Mouse (Mus musculus): ENCODE results near the gene Ctu2.
A peak's percentile ranks its signal among the peaks of the same experiment; 100 is the strongest.

Gene Ctu2

DNA sequence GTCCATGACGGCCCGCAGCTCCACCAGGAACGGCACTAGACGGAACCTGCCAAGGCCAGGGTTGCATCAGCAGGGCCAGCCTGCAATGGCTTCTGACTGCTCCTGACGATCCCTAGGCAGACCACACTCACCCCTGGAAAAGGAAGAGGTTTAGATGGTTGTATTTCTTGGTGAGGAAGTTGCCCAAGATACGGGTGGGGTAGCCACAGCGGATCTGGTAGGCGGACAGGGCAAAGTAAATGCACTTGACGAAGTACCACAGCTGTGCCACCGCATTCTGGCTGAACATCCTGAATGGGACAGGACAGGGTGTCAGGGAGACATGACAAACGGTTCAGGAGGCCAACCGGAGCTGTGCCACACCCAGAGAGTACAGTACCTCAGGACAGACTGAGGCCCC is 8.9 kb downstream of the Ctu2 start:
- DNase-seq (ENCODE audit: extremely low spot score, low read depth, low spot score), result no peak

DNA sequence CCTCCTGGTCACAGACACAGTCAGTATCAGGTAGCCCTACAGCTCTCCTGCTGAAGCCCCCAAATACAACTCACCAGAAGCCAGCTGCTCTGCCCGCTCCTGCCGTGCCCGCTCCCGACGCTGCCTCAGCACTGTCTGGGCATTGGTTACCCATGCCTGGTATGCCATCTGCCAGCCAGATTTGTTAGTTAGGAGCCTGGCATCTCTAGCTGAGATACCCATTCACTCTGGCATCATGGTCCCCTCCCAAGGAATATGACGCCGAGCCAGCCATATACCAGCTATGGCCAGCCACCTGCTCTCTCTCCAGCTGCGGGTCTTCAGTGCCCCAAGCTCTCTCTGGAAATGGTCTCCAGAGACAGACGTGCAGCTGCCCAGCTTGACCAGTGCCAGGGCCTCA is 12.4 kb downstream of the Ctu2 start:
- no peak for DNase-seq (ENCODE audit: extremely low spot score, low read depth, low spot score)

DNA sequence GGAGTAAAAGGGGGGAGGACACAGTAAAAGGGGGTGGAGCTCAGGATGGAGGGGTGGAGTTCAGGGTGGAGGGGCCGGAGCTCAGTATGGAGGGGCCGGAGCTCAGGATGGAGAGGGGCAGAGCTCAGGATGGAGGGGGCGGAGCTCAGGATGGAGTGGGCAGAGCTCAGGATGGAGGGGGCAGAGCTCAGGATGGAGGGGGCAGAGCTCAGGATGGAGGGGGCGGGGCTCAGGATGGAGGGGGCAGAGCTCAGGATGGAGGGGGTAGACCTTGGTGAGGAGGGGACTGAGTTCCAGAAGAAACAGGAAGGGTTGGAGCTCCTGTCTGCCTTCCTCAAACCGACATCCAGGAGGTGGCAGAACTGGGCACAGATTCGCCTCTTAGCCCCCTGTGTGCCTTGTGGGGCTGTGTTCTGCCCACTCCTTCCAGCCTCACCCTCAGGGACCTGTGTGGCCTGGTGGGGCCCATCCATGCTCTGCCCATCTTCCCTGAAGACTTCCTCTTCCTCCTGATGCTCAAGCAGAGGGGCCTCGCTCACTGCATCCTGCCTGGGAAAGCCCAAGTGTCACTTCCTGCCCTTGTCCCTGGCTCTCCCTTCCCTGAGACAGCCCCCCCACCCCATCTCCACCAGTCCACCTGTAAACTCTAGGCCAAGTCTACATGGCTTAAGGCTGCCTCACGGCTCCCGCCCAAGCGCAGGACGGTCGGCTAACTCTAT is 21.2 kb downstream of the Ctu2 start:
- DNase-seq (ENCODE audit: extremely low spot score, low read depth, low spot score), result no peak

GRCm38 (mm10) chr8:122497912-122498311 is 22.0 kb downstream of the Ctu2 start:
- DNase-seq (ENCODE audit: extremely low spot score, low read depth, low spot score), result no peak

DNA sequence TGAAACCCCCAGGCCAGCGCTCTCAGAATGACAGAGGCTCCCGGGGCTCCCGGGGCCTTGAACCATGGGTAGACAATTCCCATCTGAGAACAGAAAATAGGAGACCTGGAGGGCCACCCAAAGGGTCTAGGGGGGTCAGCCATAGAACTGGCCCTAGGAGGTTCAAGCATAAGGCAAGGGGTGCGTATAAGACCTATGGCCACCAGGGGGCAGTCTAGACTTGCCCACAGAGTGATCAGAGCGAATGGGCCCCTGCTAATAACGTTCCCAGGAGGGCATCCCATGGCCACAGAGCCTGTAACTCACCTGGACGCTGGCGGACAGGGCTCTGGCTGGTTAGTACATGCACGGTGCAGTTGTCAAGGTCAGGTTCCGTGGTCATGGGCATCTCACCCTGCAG is 24.9 kb downstream of the Ctu2 start:
- peak; percentile 60 for DNase-seq (ENCODE audit: extremely low spot score, low read depth, low spot score)

- no peak for DNase-seq (ENCODE audit: extremely low spot score, low read depth, low spot score)
These were observed 35.6 kb downstream of the Ctu2 start for GRCm38 (mm10) chr8:122511552-122511951.

- no peak for DNase-seq (ENCODE audit: extremely low spot score, low read depth, low spot score)
These were observed 36.4 kb downstream of the Ctu2 start for GRCm38 (mm10) chr8:122512392-122512791.

DNA sequence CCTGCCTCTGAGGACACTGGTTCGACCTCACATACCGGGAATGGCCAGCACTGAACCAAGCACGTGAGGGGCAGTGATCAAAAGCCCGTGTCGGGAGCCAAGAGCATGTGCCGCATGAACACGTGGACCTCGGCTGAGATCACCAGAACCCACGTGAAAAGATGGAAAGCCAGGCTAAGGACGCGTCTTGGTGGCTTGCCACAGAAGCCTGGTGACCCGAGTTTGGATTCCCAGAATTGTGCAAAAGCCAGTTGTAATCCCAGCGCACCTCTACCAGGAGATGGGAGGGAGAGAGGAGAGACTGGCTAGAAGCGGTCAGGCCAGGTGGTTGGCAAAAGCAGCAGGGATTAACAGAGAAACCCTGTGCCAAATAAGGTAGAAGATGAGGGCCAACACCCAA is 39.8 kb downstream of the Ctu2 start:
- DNase-seq (ENCODE audit: extremely low spot score, low read depth, low spot score), result no peak

DNA sequence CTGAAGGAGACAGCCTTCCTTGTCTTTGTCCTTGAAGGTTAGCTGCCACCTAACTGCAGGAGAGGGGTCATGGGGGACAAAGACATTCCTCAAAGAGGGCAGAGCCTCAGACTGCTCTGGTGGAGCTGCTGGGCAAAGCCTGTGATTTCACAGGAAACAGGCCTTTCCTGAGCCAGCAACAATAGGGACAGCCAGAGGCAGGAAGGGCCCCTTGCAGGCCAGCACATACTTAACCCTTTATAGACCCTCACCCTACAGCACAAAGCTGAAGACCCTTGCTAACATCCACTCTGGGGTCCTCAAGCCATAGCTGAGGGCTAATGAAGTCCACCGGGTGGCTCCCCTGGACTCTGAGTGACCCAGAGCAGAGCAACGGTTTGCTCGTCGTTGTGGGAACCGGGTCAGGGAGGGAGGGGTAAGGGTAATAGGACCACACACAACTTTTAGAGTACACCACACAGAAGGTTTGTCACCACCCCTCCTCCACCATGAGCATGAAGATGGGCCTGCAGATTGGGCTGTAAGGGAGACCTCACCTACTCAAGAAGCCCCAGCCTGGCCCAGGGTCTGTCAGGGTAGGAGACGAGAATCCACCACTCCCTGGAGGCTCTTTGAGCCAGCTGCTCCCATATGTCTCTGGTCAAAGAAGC is 41.7 kb downstream of the Ctu2 start:
- no peak for DNase-seq (ENCODE audit: extremely low spot score, low read depth, low spot score)

DNA sequence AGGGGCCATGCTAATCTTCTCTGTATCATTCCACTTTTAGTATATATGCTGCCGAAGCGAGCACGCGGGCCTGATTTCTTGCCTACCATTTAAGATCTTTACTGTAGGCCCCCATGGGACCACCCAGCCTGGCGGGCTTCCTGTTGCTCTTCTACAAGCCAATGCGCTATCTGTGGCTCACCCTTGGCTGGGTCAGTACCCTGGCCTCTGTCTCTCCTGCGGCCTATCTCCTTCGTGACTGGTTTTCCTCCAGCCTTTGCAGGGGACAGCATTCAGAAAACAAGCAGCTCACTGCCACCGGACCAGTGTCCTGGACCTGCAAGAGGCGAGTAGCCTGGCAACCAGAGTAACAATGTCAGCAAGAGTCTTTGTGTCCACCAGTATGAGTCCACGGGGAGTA is 44.7 kb downstream of the Ctu2 start:
- no peak for DNase-seq (ENCODE audit: extremely low spot score, low read depth, low spot score)

- no peak for DNase-seq (ENCODE audit: extremely low spot score, low read depth, low spot score)
These were observed 47.1 kb downstream of the Ctu2 start for GRCm38 (mm10) chr8:122522796-122523651.

- DNase-seq (ENCODE audit: extremely low spot score, low read depth, low spot score), result no peak
These were observed 47.9 kb downstream of the Ctu2 start for GRCm38 (mm10) chr8:122523652-122524360.

GRCm38 (mm10) chr8:122524506-122524905 is 48.6 kb downstream of the Ctu2 start:
- DNase-seq (ENCODE audit: extremely low spot score, low read depth, low spot score), result no peak

DNA sequence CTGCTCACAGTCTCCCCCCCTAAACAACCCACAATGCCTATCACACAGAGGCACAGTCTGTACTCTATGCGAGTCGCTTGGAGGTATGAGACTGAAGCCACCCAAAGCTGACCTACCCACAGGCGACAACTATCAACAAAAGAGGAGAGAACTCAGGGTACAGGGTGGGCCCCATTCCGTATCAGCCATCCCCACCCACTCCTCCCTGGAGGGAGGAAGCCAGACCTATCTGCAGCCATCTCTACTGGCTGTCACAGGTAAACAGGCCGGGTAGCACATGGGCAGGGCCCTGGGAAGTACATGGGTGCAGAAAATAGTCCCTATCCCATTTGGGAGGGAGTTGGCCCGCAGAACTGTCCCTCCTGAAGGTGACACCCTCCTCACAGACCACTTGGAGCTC is 49.1 kb downstream of the Ctu2 start:
- DNase-seq (ENCODE audit: extremely low spot score, low read depth, low spot score), result no peak

- DNase-seq (ENCODE audit: extremely low spot score, low read depth, low spot score), result no peak
These were observed 50.1 kb downstream of the Ctu2 start for GRCm38 (mm10) chr8:122526084-122526483.

GRCm38 (mm10) chr8:122526526-122527170 is 50.7 kb downstream of the Ctu2 start:
- DNase-seq (ENCODE audit: extremely low spot score, low read depth, low spot score), result no peak

GRCm38 (mm10) chr8:122527937-122528336 is 52.0 kb downstream of the Ctu2 start:
- no peak for DNase-seq (ENCODE audit: extremely low spot score, low read depth, low spot score)

GRCm38 (mm10) chr8:122529159-122529558 is 53.2 kb downstream of the Ctu2 start:
- no peak for DNase-seq (ENCODE audit: extremely low spot score, low read depth, low spot score)

- DNase-seq (ENCODE audit: extremely low spot score, low read depth, low spot score), result no peak
These were observed 55.4 kb downstream of the Ctu2 start for GRCm38 (mm10) chr8:122531312-122531711.
